Mouse (Mus musculus) ES-CJ7 (cell line): Measurements from ENCODE around the gene Larp4.

Experiments
- DNase-seq: peaks from one replicate; pipeline ENCODE4 v3.0.0; 2011; ENCODE audit warnings: low read depth, low spot score

Gene Larp4

DNA sequence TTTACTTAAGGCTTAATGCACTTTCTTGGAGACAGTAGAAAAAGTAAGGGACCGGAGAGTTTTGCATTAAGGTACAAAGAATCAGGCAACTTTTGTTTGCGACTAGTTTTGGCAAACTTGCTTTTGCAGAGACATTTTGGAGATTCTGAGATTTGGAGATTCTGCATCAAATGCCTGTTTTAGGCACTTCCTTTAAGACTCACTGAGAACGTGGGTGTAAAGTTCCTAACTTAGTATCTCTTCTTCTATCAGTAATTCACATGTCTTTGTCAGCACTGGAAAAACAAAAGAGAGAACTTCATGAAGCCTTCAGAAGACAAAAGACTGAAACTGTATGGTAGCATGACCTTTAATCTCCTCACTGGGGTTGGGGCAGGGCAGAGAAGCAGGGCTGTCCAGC lies 87.8 kb downstream of the Larp4 start:
- DNase-seq: no peak

DNA sequence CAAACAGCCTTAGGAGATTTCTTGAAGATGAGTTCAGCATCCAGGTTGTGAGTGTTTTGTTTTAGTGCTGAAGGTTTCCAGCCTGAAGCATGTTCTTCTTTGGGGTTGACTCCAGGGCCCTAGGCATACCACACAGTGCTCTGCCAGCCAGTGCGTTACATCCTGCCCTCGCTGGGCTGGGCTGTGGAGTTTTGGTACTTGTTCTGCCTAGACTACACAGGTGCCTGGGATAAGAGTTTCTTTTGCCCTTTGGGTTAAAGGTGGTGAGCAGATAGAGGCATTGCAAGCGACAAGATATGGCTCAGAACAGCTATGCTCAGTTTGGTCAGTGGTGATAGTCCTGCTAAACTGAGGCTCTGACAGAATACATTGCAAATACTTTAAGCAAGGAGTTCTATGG lies 88.3 kb downstream of the Larp4 start:
- DNase-seq: no peak

- no peak for DNase-seq
Observed at GRCm38 (mm10) chr15:100058912-100059311, 89.0 kb downstream of the Larp4 start.

DNA sequence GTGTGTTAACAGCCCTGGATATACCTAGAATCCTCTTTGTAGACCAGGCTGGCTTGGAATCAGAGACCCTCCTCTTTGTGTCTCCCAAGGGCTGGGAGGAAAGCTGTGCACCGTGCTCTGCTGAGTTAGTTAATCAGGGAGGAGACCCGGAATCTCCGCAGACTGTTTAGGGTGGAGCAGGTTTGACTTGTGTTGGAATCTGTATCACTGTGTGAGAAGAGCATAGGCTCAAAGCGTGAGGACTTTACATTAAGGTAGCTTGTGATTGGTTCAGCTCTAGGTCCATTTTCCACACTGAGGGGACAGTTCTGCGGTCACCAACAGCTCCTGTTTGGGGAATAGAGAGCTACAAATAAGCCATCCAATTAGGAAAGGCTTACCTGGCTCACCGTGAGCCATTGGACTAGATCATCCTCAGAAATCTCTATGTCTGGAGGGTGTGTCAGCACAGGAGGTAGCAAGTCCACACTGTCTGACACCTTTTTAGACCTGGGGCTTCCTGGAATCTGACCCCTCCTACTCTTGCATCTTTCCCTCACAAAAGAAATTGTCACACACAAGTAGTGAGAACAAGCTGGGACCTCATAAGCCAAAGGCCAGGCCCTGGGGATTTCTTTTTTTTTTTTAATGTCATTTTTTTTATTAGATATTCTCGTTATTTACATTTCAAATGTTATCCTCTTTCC lies 89.9 kb downstream of the Larp4 start:
- DNase-seq: peak; percentile 76

- no peak for DNase-seq
Observed at GRCm38 (mm10) chr15:100060513-100061140, 90.8 kb downstream of the Larp4 start.

DNA sequence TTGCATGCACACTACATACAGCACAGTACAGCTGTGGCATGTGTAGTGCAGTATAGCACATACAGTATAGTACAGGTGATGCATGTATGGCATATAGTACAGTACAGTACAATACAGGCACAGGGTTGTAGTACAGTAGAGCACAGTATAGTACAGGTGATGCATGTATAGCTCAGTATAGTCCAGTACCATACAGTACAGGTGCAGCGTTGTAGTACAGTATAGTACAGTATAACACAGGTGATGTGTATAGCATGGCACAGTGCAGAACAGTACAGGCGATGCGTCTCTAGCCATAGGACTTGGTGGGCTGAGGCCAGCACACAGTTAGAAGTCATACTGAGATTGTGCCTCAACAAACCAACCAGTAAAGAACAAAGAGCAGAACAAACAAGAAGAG lies 91.5 kb downstream of the Larp4 start:
- no peak for DNase-seq

DNA sequence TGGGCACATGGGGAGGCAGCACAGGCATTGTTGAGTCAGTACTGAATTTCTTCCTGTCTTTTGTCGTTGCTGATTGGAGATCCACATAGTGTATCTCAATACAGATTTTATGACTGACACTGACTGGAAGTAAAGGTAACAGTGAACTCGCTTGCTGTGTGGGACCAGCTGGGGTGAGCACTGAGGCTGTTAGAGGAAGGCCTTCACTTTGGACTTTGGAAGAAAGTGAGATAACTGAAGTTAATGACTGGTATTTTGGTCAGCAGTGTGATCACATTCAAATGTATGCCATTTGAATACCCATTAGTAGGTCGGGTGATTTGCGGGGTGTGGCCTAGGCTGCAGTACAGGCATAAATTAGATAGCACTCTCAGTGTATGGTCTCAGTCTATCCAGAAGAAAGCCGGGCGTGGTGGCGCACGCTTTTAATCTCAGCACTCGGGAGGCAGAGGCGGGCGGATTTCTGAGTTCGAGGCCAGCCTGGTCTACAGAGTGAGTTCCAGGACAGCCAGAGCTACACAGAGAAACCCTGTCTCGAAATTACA lies 93.4 kb downstream of the Larp4 start:
- peak; percentile 46 for DNase-seq
